Mouse (Mus musculus): ENCODE data around the gene Madcam1. TPM values are rescaled to one million over a fixed set of nuclear protein-coding genes. Genes with fewer than 3 reads are reported as not detected.

Gene Madcam1
- polyA plus RNA-seq, 1 experiment from 2014 or later = 22.2 TPM

DNA sequence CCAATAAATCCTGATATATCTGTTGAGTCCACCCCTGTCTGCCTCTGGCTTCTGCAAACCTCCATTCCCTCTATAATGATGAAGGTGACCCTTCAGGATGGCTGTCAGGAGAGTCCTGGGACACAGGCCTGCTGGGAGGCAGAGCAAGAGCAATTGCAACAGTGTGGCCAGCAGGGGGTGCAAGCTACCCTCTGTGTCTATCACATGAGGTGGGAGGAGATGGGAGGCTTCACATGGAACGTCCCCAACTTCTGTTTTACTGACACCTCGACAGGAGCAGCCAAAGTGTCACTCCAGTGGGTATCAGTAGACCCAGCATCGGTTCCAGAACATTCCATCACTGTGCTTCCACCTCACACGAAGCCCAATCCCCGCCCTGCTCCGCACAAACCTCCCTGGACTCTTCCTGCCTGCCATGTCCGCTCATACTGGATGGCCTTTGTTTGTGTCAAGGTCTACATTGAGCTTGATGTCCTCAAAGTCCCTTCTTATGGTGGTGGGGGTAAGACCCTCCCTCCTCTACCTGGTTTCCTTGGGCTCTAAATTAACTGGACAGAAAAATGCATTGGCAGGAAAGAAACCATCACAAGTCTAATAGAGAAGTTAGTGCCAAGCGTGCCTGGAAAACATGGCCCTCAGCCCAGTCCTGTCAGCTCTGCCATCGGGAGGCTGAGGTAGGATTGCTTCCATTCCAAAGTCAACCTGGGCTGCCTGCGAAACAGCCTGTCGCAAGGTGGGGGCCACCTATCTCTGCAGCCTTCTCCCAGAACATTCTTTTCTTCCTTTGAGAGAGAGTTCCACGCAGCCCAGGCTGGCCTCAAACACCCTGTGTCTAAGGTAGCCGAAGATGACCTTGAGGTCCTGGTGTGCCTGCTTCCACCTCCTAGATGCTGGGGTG lies 31.1 kb downstream of the Madcam1 start:
- Histone ChIP-seq H3K27ac (replicated peaks) (peak overlapping the region; percentile 83), H3K9ac (ENCODE audit: low read length) (no peak overlapping the region)
- peak; percentile 46 for ATAC-seq (ENCODE audit: low FRiP score, low TSS enrichment)

DNA sequence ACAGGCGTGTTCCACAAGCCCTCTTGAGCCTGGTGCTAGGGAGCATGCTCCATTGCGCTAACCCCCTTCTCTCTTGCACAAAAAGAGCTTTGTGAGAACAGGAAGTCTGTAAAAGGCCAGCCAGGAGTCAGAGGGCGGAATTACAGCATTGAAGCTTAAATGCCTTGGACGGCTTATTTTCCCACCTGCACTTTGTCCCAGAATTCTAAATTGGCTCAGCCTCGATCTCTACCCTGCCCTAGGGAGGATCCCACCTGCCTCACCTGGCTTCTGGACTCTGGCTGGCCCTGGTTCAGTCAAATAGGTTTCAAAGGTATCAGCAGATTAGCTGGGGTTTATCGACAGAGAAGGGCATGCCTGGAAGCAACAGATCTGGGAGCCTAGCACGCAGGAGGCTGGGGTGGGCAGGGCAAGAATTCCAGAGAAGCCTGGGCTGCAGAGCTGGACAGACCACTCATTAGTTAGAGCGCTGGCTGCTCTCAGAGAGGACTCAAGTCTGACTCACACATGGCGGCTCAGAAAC lies 31.8 kb downstream of the Madcam1 start:
- no peaks in the 10 kb centered on the region for H3K9me3 ChIP-seq (ENCODE audit: control insufficient read depth, low read length)
- H3K4me1 ChIP-seq (replicated peaks; ENCODE audit: control insufficient read depth, insufficient read depth) = peaks cover 8% of the 10 kb centered on the region
- no peak overlapping the region for H3K9ac ChIP-seq (ENCODE audit: low read length)
- no peak overlapping the region for H3K4me3 ChIP-seq (ENCODE audit: low read depth, low read length)
- DNase-seq (ENCODE audit: low spot score) = peak; percentile 73
- no peaks in the 10 kb centered on the region for H3K36me3 ChIP-seq (ENCODE audit: control insufficient read depth, insufficient read depth, low read length)
- H3K27ac ChIP-seq (replicated peaks) = peak overlapping the region; percentile 83
- 26% methylated on average over 9 of the region's 9 CpGs for WGBS
- no peak overlapping the region; the same call in 1 of the 2 replicates for H3K4me2 ChIP-seq (replicated peaks; ENCODE audit: low read depth)
- peak; percentile 62 for ATAC-seq (ENCODE audit: low FRiP score, low TSS enrichment)
- no peaks in the 10 kb centered on the region for H3K27me3 ChIP-seq (ENCODE audit: control insufficient read depth, insufficient read depth, low read length)
- TF ChIP-seq CTCF (IDR thresholded peaks at IDR 0.05; ENCODE audit: low read depth) = no peak
- TF ChIP-seq EP300 (optimal IDR thresholded peaks at IDR 0.05) = no peak

More for the DNA sequence above, 31.1 kb downstream of the Madcam1 start:
- no peak overlapping the region; the same call in 1 of the 2 replicates for H3K4me2 ChIP-seq (replicated peaks; ENCODE audit: low read depth)
- no peaks in the 10 kb centered on the region for H3K9me3 ChIP-seq (ENCODE audit: control insufficient read depth, low read length)
- TF ChIP-seq EP300 (optimal IDR thresholded peaks at IDR 0.05) (no peak), CTCF (IDR thresholded peaks at IDR 0.05; ENCODE audit: low read depth) (peak; percentile 94)
- no peak overlapping the region for H3K4me3 ChIP-seq (ENCODE audit: low read depth, low read length)
- no peaks in the 10 kb centered on the region for H3K27me3 ChIP-seq (ENCODE audit: control insufficient read depth, insufficient read depth, low read length)
- DNase-seq (ENCODE audit: low spot score) = peak; percentile 88
- no peaks in the 10 kb centered on the region for H3K36me3 ChIP-seq (ENCODE audit: control insufficient read depth, insufficient read depth, low read length)
- H3K4me1 ChIP-seq (replicated peaks; ENCODE audit: control insufficient read depth, insufficient read depth) = peaks cover 8% of the 10 kb centered on the region
- WGBS = 49% methylated on average over 13 of the region's 13 CpGs

DNA sequence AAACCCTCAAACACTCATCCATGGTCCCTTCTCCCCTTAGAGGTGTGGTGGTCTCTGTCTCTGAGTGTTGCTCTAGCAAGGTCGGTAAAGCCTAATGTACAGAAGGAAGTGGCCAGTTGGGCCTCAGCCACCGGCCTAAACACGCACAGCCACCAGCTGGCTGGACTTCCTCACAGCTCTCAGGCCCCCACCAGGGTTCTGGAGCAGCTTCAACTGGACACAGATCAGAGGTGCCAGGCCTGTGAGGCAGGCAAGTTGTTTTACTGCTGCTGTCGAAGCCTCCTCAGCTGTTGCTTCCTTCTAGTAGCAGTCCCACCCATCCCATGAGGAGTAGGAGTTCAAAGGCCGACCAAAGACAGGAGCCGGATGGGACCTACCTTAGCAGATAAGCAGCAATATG lies 33.6 kb downstream of the Madcam1 start:
- no peak overlapping the region for H3K4me2 ChIP-seq (replicated peaks; ENCODE audit: low read depth)
- peak overlapping the region; percentile 58 for H3K27ac ChIP-seq (replicated peaks)
- H3K9ac ChIP-seq (ENCODE audit: low read length) = 0 out of 2 replicates have a peak overlapping the region, but pooled peaks have one; percentile 35
- H3K9me3 ChIP-seq (ENCODE audit: control insufficient read depth, low read length) = no peaks in the 10 kb centered on the region
- H3K36me3 ChIP-seq (ENCODE audit: control insufficient read depth, insufficient read depth, low read length) = no peaks in the 10 kb centered on the region
- H3K27me3 ChIP-seq (ENCODE audit: control insufficient read depth, insufficient read depth, low read length) = no peaks in the 10 kb centered on the region
- 49% methylated on average over 6 of the region's 6 CpGs for WGBS
- H3K4me3 ChIP-seq (ENCODE audit: low read depth, low read length) = no peak overlapping the region
- ATAC-seq (ENCODE audit: low FRiP score, low TSS enrichment) = no peak
- peaks cover 8% of the 10 kb centered on the region for H3K4me1 ChIP-seq (replicated peaks; ENCODE audit: control insufficient read depth, insufficient read depth)
- DNase-seq (ENCODE audit: low spot score) = no peak
- TF ChIP-seq CTCF (IDR thresholded peaks at IDR 0.05; ENCODE audit: low read depth) = no peak
- TF ChIP-seq EP300 (optimal IDR thresholded peaks at IDR 0.05) = no peak

DNA sequence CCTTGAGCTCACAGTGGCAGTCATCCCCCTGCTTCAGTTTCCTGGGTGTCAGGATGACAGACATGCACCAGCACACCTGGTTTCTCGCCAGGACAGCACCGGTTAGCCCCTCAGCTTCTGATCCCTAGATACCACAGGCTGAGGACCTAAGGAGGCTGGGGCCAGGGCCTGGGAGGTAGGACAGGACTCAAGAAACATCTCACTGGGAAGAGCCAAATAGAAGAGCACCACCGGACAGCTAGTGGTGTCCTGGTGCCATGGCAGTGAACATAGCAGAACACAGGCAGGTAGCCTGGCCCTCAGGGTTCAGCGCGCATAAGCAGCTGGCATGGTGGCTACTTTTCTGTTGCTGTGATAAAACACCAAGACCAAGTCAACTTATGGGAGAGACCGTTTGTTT lies 34.1 kb downstream of the Madcam1 start:
- ATAC-seq (ENCODE audit: low FRiP score, low TSS enrichment) (no peak), DNase-seq (ENCODE audit: low spot score) (no peak)
- Histone ChIP-seq H3K27ac (replicated peaks) (no peak overlapping the region), H3K4me1 (replicated peaks; ENCODE audit: control insufficient read depth, insufficient read depth) (peaks cover 8% of the 10 kb centered on the region), H3K4me3 (ENCODE audit: low read depth, low read length) (no peak overlapping the region), H3K27me3 (ENCODE audit: control insufficient read depth, insufficient read depth, low read length) (no peaks in the 10 kb centered on the region), H3K4me2 (replicated peaks; ENCODE audit: low read depth) (no peak overlapping the region), H3K36me3 (ENCODE audit: control insufficient read depth, insufficient read depth, low read length) (no peaks in the 10 kb centered on the region), H3K9me3 (ENCODE audit: control insufficient read depth, low read length) (no peaks in the 10 kb centered on the region), H3K9ac (ENCODE audit: low read length) (no peak overlapping the region)
- TF ChIP-seq EP300 (optimal IDR thresholded peaks at IDR 0.05) (no peak), CTCF (IDR thresholded peaks at IDR 0.05; ENCODE audit: low read depth) (no peak)
- WGBS = 92% methylated on average over 6 of the region's 6 CpGs

DNA sequence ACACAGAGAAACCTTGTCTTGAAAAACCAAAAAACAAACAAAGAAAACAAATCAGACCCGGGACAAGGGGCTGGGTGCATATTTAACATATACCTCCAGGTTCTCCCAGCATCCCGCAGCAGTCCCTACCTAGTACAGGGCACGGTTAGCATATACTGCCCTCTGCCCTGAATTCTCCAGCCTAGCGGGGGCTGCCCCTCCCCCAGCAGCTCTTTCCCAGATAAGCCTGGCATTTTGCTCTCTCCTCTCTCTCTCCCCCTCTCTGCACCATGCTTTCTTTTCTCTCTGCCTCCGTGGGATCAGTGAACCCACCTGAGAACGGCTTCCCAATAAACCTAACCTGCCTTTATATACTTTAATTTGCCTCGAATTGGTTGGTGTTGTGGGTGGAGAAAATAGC lies 36.3 kb downstream of the Madcam1 start:
- H3K4me2 ChIP-seq (replicated peaks; ENCODE audit: low read depth) = no peak overlapping the region
- TF ChIP-seq EP300 (optimal IDR thresholded peaks at IDR 0.05) (no peak), CTCF (IDR thresholded peaks at IDR 0.05; ENCODE audit: low read depth) (no peak)
- no peaks in the 10 kb centered on the region for H3K27me3 ChIP-seq (ENCODE audit: control insufficient read depth, insufficient read depth, low read length)
- no peak overlapping the region for H3K9ac ChIP-seq (ENCODE audit: low read length)
- no peaks in the 10 kb centered on the region for H3K9me3 ChIP-seq (ENCODE audit: control insufficient read depth, low read length)
- WGBS = 27% methylated on average over 7 of the region's 7 CpGs
- peaks cover 8% of the 10 kb centered on the region for H3K4me1 ChIP-seq (replicated peaks; ENCODE audit: control insufficient read depth, insufficient read depth)
- H3K4me3 ChIP-seq (ENCODE audit: low read depth, low read length) = no peak overlapping the region
- peak overlapping the region; percentile 84 for H3K27ac ChIP-seq (replicated peaks)
- DNase-seq (ENCODE audit: low spot score) (no peak), ATAC-seq (ENCODE audit: low FRiP score, low TSS enrichment) (no peak)
- no peaks in the 10 kb centered on the region for H3K36me3 ChIP-seq (ENCODE audit: control insufficient read depth, insufficient read depth, low read length)
